ENCODE assay signal across 9 mouse cellular contexts in genomic region chr11:118511851-118512250, GRCm38 (mm10). TPM values are rescaled to one million over a fixed set of nuclear protein-coding genes. Genes with fewer than 3 reads are reported as not detected.
DNase-seq lines count a peak whose midpoint lies in the region; ATAC-seq lines count a peak whose summit lies in the region.
"Had no signal": no experiment of that assay in that cellular context is flagged by ENCODE, and none has a peak within 500 bp of the region (broad histone marks: within the 10 kb centered on the region; RNA-seq: fewer than 3 reads in every experiment).

No protein-coding gene starts in this region.

- no peaks in the 10 kb centered on the region for H3K9me3 ChIP-seq in hindbrain, embryonic 10.5 days
- H3K9me3 ChIP-seq in hindbrain, embryonic 11.5 days (ENCODE audit: control insufficient read depth, low read length) = no peaks in the 10 kb centered on the region
- no peaks in the 10 kb centered on the region for H3K9me3 ChIP-seq in heart, embryonic 13.5 days
- no peaks in the 10 kb centered on the region for H3K9me3 ChIP-seq in midbrain, embryonic 13.5 days
- no peaks in the 10 kb centered on the region for H3K9me3 ChIP-seq in liver, embryonic 11.5 days (ENCODE audit: control insufficient read depth, low read length)

- H3K9ac ChIP-seq in hindbrain, embryonic 11.5 days (ENCODE audit: low read depth, low read length) = no peak overlapping the region
- H3K9ac ChIP-seq in heart, embryonic 13.5 days = no peak overlapping the region
- no peak overlapping the region for H3K9ac ChIP-seq in midbrain, embryonic 13.5 days (replicated peaks)
- H3K9ac ChIP-seq in liver, embryonic 11.5 days (ENCODE audit: low read depth, low read length) = no peak overlapping the region

- WGBS in hindbrain, embryonic 10.5 days = 65% methylated on average over 6 of the region's 6 CpGs
- 72% methylated on average over 6 of the region's 6 CpGs for WGBS in hindbrain, embryonic 11.5 days
- 45% methylated on average over 6 of the region's 6 CpGs for WGBS in heart, embryonic 13.5 days
- 52% methylated on average over 6 of the region's 6 CpGs for WGBS in midbrain, embryonic 13.5 days
- WGBS in liver, embryonic 11.5 days = 70% methylated on average over 6 of the region's 6 CpGs

- peaks cover 14% of the 10 kb centered on the region; the same call in 1 of the 2 replicates for H3K27me3 ChIP-seq in hindbrain, embryonic 10.5 days (ENCODE audit: insufficient read depth, poor library complexity, severe bottlenecking)
- no peaks in the 10 kb centered on the region for H3K27me3 ChIP-seq in hindbrain, embryonic 11.5 days (ENCODE audit: control insufficient read depth, insufficient read depth, low read length)
- H3K27me3 ChIP-seq in heart, embryonic 13.5 days (replicated peaks) = peaks cover 79% of the 10 kb centered on the region
- no peaks in the 10 kb centered on the region; the same call in 1 of the 2 replicates for H3K27me3 ChIP-seq in midbrain, embryonic 13.5 days
- peaks cover 2% of the 10 kb centered on the region; the same call in 1 of the 2 replicates for H3K27me3 ChIP-seq in liver, embryonic 11.5 days (replicated peaks; ENCODE audit: control insufficient read depth, insufficient read depth, low read length)

- peaks cover 54% of the 10 kb centered on the region for H3K4me1 ChIP-seq in hindbrain, embryonic 10.5 days (replicated peaks)
- peaks cover 5% of the 10 kb centered on the region; the same call in 1 of the 2 replicates for H3K4me1 ChIP-seq in hindbrain, embryonic 11.5 days (replicated peaks; ENCODE audit: control insufficient read depth, insufficient read depth, low read length)
- H3K4me1 ChIP-seq in heart, embryonic 13.5 days = peaks cover 13% of the 10 kb centered on the region
- peaks cover 42% of the 10 kb centered on the region for H3K4me1 ChIP-seq in midbrain, embryonic 13.5 days (replicated peaks)
- no peaks in the 10 kb centered on the region for H3K4me1 ChIP-seq in liver, embryonic 11.5 days (replicated peaks; ENCODE audit: control insufficient read depth, insufficient read depth, low read length)

- DNase-seq in hindbrain, embryonic 10.5 days (ENCODE audit: low spot score) = no peak
- no peak for DNase-seq in hindbrain, embryonic 11.5 days (ENCODE audit: low spot score)
- DNase-seq in brain, adult 2 months (ENCODE audit: low read depth, low spot score) = peak; percentile 72
- peak; percentile 79 to 85 for DNase-seq in kidney, postnatal 25 days
- DNase-seq in embryo, embryonic 9.5 days (ENCODE audit: extremely low spot score) = no peak
- DNase-seq in liver, embryonic 11.5 days (ENCODE audit: low spot score) = no peak

- H3K4me2 ChIP-seq in hindbrain, embryonic 11.5 days (replicated peaks; ENCODE audit: low read depth, low read length) = no peak overlapping the region
- H3K4me2 ChIP-seq in heart, embryonic 13.5 days = 0 out of 2 replicates have a peak overlapping the region, but pooled peaks have one; percentile 16
- no peak overlapping the region for H3K4me2 ChIP-seq in midbrain, embryonic 13.5 days (replicated peaks)
- H3K4me2 ChIP-seq in liver, embryonic 11.5 days = no peak overlapping the region

- H3K36me3 ChIP-seq in hindbrain, embryonic 10.5 days = no peaks in the 10 kb centered on the region
- H3K36me3 ChIP-seq in hindbrain, embryonic 11.5 days (ENCODE audit: control insufficient read depth, insufficient read depth, low read length) = no peaks in the 10 kb centered on the region
- no peaks in the 10 kb centered on the region for H3K36me3 ChIP-seq in heart, embryonic 13.5 days
- H3K36me3 ChIP-seq in midbrain, embryonic 13.5 days = no peaks in the 10 kb centered on the region
- H3K36me3 ChIP-seq in liver, embryonic 11.5 days (ENCODE audit: control insufficient read depth, insufficient read depth, low read length) = no peaks in the 10 kb centered on the region
- H3K36me3 ChIP-seq: G1E had no signal

- no peak for ATAC-seq in hindbrain, embryonic 11.5 days (ENCODE audit: low FRiP score)
- no peak for ATAC-seq in heart, embryonic 13.5 days (ENCODE audit: extremely low read depth, insufficient number of reproducible peaks, low FRiP score, low TSS enrichment)
- peak; percentile 40 for ATAC-seq in midbrain, embryonic 13.5 days
- ATAC-seq in liver, embryonic 11.5 days (replicated peaks; ENCODE audit: low FRiP score) = no peak; the same call in 1 of the 2 replicates

- peak overlapping the region; percentile 47 for H3K27ac ChIP-seq in hindbrain, embryonic 10.5 days
- H3K27ac ChIP-seq in hindbrain, embryonic 11.5 days (ENCODE audit: low read depth, low read length) = no peak overlapping the region
- no peak overlapping the region for H3K27ac ChIP-seq in heart, embryonic 13.5 days (replicated peaks)
- H3K27ac ChIP-seq in midbrain, embryonic 13.5 days = peak overlapping the region; percentile 6; the same call in 1 of the 2 replicates
- H3K27ac ChIP-seq in liver, embryonic 11.5 days (ENCODE audit: low read depth, low read length) = no peak overlapping the region

- H3K4me3 ChIP-seq in hindbrain, embryonic 10.5 days = no peak overlapping the region
- H3K4me3 ChIP-seq in hindbrain, embryonic 11.5 days (ENCODE audit: low read depth, low read length) = no peak overlapping the region
- no peak overlapping the region for H3K4me3 ChIP-seq in heart, embryonic 13.5 days
- H3K4me3 ChIP-seq in midbrain, embryonic 13.5 days (replicated peaks) = no peak overlapping the region
- no peak overlapping the region for H3K4me3 ChIP-seq in liver, embryonic 11.5 days (ENCODE audit: low read depth, low read length)

RNA-seq across cellular contexts. Expression of gene Engase, which starts 35.2 kb away (rescaled TPM):
- 8.7 and 8.9 TPM in 2 replicates for polyA plus RNA-seq in hindbrain, embryonic 10.5 days (2016; fragmentation: Nextera tagmentation; extraction: Ambion mirVana)
- polyA plus RNA-seq in hindbrain, embryonic 11.5 days (2014; fragmentation: Nextera tagmentation; extraction: Ambion mirVana) = 4.7 and 4.8 TPM in 2 replicates
- polyA plus RNA-seq in heart, embryonic 13.5 days (2015; fragmentation: Nextera tagmentation; extraction: Ambion mirVana) = 4.4 and 5.0 TPM in 2 replicates
- 6.3 and 6.4 TPM in 2 replicates for polyA plus RNA-seq in midbrain, embryonic 13.5 days (2015; fragmentation: Nextera tagmentation; extraction: Ambion mirVana)
- 13.4 and 14.3 TPM in 2 replicates for polyA plus RNA-seq in liver, embryonic 11.5 days (2014; fragmentation: Nextera tagmentation; extraction: Ambion mirVana)

Comparison
In these comparisons a context has a peak if more than half of its experiments do, and no peak if none do; other contexts are left out.
1. H3K27ac ChIP-seq: peak in hindbrain, embryonic 10.5 days (single experiment) and midbrain, embryonic 13.5 days (single experiment); none in hindbrain, embryonic 11.5 days (single experiment), heart, embryonic 13.5 days (single experiment) and liver, embryonic 11.5 days (single experiment).
2. DNase-seq: peak in brain, adult 2 months (single experiment) and kidney, postnatal 25 days (2 of 2); none in hindbrain, embryonic 10.5 days (single experiment), hindbrain, embryonic 11.5 days (single experiment), embryo, embryonic 9.5 days (single experiment) and liver, embryonic 11.5 days (single experiment).